Mouse (Mus musculus) cerebellum, postnatal 14 days (tissue): Measurements from ENCODE around the gene Sirpb1b.
"Not testable (repeated sequence)": the region's sequence is repeated elsewhere in the genome, so short reads cannot be mapped to it uniquely, and the experiment has no call there.

ENCODE experiments used
- DNase-seq, 2 experiments: peaks; one replicate each; pipeline ENCODE4 v3.0.0; 2021; ENCODE audit warnings: mixed read lengths in 2 of 2

The Sirpb1b gene

DNA sequence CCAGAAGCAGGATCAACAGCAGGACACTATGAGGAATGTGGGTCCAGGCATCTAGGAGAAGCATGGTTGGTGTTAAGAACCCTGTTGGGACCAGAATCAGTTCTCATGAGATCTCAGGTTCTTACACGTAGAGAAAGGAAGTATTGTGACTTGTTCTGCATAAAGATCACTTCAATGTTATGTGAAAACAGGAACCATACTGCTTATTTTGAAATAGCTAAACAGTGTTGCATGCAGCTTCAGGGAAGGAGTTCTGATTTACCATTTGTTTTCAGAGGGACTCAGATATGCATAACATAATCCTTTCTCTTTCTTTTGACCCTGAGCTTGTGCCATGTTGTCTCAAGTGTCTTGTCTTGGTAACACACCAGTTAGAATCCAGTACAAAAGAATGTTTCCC lies at the start of gene Sirpb1b:
Gene Sirpb1b, minus strand, starts transcription at position 179 of the 400 bp plus-strand sequence.
- not testable (repeated sequence) for DNase-seq

DNA sequence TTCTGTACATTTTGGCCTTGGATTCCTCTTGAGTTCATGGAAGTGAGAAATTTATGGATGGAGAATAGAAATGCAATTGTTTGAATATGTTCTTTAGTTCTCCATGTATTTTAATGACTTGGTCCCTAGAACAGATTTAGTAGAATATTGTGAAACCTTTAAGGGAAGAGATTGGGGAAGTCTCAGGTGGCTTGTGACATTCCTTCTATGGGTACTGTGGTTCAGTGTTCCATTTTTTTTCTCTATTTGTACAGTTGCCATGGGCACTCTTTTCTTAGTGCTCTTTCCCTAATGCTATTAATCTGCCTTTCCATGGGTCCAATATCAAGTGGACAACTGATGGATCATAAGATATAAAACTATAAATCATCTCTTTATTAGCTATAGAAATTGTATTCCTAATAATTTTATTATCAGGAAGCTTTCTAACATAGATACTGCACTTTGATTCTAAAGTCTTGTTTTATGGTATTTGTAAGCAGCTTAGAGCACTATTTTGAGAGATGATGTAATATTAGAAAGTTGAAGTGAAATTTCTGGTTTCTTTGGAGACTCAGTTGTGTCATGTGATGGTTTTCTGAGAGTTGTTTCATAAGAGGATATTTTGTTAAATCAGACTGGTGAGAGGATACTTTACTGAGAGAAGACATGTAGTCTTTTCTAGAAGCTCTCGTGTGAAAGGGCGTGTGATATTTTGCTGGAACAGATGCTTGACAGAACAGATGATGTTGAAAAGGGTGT lies 15.7 kb upstream of the Sirpb1b start:
- not testable (repeated sequence) for DNase-seq

DNA sequence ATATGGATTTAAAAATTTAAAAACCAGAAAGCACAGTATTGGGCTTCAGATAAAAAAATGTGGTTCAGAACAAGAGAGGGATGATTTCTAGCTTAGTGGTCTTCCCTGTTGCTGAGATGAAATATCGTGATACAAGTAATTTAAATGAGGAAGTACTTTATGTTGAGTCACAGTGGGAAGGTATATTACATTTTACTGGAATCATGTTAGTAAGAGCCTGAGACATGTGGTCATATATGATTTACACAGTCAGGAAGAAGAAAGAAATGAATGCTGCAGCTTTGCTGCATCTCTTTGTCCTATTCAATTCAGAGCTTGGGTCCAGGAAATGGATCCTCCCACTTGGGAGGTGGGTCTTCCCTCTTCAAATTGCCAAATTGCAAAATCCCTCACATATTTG lies 11.8 kb upstream of the Sirpb1b start:
- not testable (repeated sequence) for DNase-seq

DNA sequence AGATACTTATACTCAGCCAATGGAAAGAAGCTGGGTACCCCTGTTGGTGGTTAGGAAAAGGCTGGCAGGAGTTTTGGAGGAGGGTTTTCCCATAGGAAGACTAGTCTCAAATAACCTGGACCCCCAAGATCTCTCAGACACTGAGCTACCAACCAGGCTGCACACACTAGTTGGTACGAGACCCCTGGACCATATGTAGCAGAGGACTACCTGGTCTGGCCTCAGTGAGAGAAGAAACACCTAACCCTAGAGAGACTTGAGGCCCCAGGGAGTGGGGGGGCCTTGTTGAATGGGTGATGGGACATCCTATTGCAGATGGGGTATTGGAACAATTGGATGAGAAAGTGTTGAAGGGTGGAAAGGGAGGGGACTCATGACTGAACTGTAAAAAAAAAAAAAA lies 8.6 kb upstream of the Sirpb1b start:
- DNase-seq, result no peak

DNA sequence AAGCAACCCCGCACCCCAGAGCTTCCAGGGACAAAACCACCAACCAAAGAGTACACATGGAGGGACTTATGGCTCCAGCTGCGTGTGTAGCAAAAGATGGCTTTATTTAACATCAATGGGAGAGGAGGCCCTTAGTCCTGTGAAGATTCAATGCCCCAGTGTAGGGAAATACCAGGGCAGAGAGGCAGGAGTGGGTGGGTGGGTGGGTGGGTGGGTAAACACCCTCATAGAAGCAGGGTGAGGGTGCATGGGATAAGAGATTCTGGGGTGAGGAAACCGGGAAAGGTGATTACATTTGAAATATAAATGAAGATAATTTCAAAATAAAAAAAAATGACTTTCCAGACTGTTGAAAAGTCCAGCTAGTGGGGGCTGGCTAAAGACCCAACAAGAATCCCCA lies 8.1 kb upstream of the Sirpb1b start:
- DNase-seq, result not testable (repeated sequence)

DNA sequence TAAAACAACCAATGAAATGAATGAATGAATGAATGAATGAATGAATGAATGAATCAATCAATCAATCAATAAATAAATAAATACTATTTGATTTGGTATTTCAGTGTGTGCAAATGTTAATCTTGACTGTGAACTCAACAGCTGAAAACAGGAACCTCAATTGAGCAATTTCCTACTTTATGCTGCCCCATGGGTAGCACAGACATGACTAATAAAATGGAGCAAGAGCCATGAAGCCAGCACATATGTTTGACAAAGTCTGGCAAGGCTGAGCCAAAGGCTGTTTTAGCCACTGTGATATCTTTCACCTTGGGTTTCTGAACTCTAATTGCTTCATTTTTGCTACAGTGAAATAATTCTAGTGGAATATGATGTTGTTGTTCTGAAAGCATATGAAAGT lies 1.6 kb upstream of the Sirpb1b start:
- not testable (repeated sequence) for DNase-seq

DNA sequence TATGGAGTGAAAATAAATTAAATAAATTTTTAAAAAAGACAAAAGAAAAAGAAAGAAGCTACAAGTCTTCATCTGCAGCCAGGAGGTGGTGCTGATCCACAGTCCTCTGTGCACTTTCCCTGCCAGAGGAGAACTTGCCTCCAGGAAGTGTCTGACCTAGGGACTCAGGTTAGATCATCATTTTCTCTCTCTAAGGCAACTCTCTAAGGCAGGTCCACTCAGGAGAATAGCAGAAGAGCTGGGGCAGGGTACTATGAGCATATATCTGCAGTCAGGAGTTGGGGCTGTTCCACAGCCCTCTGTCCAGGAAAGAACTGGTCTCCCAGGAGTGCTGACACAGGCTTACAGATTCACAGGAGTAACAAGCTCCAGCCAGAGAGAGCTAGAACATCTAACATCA lies 46.3 kb downstream of the Sirpb1b start:
- no peak for DNase-seq

DNA sequence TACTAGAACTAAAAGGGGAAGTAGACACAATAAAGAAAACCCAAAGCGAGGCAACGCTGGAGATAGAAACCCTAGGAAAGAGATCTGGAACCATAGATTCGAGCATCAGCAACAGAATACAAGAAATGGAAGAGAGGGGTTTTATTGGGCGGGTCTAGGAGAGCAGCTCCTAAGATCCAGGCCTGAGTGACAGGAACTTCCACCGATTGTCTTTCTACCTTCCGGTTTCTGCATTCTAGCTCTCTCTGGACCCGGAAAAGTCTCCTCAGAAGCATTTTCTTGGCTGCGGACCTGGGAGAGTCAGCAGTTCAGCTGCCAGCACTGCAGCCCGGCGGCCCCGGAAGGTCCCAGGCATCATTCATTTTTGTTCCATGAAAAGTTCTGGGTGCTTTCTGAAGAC lies 61.3 kb downstream of the Sirpb1b start:
- DNase-seq, result not testable (repeated sequence)

DNA sequence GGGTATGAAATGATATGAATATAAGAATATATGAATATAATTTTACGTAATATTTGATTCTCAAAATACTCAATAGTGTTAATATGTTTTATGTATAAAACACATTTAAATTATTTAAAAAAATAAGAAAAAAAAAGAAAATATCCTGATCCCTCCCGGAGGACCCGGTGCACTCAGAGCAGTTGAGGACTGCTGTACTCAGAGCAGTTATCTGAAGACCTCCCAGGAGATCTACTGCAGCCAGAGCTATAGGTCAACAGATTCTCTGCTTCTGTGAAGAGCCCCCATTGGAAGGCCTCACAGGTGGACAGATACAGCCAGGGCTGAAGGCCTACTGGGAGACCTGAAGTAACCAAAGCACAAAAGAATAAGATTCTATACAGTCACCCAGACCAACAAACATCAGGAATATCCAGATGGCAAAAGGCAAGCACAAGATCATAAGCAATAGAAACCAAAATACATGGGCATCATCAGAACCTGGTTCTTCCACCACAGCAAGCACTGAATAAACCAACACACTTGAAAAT lies 67.0 kb downstream of the Sirpb1b start:
- not testable (repeated sequence) for DNase-seq

DNA sequence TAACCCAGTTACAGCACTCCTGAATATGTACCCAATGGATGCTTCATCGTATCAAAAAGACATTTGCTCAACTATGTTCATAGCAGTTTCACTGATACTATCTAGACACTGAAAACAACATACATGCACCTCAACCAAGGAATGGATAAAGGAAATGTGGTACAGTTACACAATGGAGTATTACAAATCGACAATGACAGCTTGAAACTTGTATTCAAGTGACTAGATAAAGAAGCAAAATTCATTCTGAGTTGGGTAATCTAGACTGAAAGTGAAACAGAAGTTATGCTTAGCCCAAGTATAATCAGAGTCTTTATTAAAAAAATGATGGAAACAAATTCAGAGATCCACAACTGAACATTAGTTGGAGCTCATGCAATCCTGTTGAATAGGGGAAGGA lies 100.0 kb downstream of the Sirpb1b start:
- DNase-seq, result not testable (repeated sequence)

DNA sequence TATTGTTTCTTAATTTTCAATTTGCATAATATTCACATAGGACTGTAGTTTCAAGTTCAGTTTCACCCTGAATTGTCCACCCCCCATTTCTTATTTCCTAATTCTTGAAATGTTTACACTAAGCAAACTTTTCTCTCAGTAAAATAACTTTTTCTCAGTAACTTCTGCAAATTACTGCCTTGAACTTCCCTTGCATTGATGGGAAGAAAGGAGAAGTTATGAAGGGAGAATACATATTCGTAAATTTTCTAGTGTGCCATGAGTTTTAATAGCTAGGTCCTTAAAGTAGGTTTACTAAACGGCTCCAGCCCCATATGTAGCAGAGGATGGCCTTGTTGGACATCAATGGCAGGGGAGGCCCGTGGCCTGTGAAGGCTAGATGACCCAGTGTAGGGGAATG lies 104.7 kb downstream of the Sirpb1b start:
- DNase-seq, result not testable (repeated sequence)
